Mouse (Mus musculus) ES-Bruce4 (cell line): ENCODE data around the gene Msi2. TPM values are rescaled to one million over a fixed set of nuclear protein-coding genes. Genes with fewer than 3 reads are reported as not detected.

Experiments
- H3K27ac ChIP-seq: 2 replicates; pipeline ENCODE4 v1.5.1; 2012; ENCODE audit warnings: low read length, inconsistent platforms; ENCODE audit not compliant: insufficient read depth
- H3K27me3 ChIP-seq: 2 replicates; pipeline ENCODE4 v1.6.1; 2012; ENCODE audit warnings: mild to moderate bottlenecking, low read length, inconsistent platforms; ENCODE audit not compliant: control insufficient read depth, poor library complexity, insufficient read depth, severe bottlenecking
- H3K36me3 ChIP-seq: 2 replicates; pipeline ENCODE4 v1.6.1; 2012; ENCODE audit warnings: inconsistent platforms, mild to moderate bottlenecking, low read length, moderate library complexity; ENCODE audit not compliant: control insufficient read depth, poor library complexity, insufficient read depth, severe bottlenecking
- H3K4me1 ChIP-seq: one replicate; pipeline ENCODE4 v1.8.1; 2011; ENCODE audit warnings: low read length; ENCODE audit not compliant: control insufficient read depth, insufficient read depth
- H3K4me3 ChIP-seq: 2 replicates; pipeline ENCODE4 v1.5.1; 2011; ENCODE audit warnings: low read depth, mild to moderate bottlenecking, low read length
- H3K9ac ChIP-seq: 2 replicates; pipeline ENCODE4 v1.6.1; 2012; ENCODE audit warnings: low read depth, mild to moderate bottlenecking, inconsistent platforms; ENCODE audit not compliant: poor library complexity, severe bottlenecking
- H3K9me3 ChIP-seq: replicated peaks from 2 replicates; pipeline ENCODE4 v1.6.1; 2012; ENCODE audit warnings: mild to moderate bottlenecking, low read length, inconsistent platforms; ENCODE audit not compliant: control insufficient read depth, poor library complexity, insufficient read depth, severe bottlenecking
- CTCF ChIP-seq: IDR thresholded peaks from one replicate; pipeline ENCODE4 v1.8.1; 2011; ENCODE audit warnings: low read depth, low read length
- EP300 ChIP-seq: IDR thresholded peaks from 2 replicates; pipeline ENCODE4 v1.6.1; 2011; ENCODE audit warnings: low read depth, low read length; ENCODE audit not compliant: insufficient read depth
- POLR2A ChIP-seq: IDR thresholded peaks from one replicate; pipeline ENCODE4 v1.8.1; 2011; ENCODE audit warnings: low read length; ENCODE audit not compliant: insufficient read depth
- polyA plus RNA-seq: library from polyadenylated mRNA; stranded (reverse); fragments of >200 nt; gene quantifications from 2 replicates; pipeline ENCODE4 v1.2.4, GENCODE M21; 2011; ENCODE audit warnings: low read depth; ENCODE audit not compliant: missing spikeins, insufficient read depth, insufficient read length

Msi2 gene
- polyA plus RNA-seq, 1 experiment, result 110 TPM

DNA sequence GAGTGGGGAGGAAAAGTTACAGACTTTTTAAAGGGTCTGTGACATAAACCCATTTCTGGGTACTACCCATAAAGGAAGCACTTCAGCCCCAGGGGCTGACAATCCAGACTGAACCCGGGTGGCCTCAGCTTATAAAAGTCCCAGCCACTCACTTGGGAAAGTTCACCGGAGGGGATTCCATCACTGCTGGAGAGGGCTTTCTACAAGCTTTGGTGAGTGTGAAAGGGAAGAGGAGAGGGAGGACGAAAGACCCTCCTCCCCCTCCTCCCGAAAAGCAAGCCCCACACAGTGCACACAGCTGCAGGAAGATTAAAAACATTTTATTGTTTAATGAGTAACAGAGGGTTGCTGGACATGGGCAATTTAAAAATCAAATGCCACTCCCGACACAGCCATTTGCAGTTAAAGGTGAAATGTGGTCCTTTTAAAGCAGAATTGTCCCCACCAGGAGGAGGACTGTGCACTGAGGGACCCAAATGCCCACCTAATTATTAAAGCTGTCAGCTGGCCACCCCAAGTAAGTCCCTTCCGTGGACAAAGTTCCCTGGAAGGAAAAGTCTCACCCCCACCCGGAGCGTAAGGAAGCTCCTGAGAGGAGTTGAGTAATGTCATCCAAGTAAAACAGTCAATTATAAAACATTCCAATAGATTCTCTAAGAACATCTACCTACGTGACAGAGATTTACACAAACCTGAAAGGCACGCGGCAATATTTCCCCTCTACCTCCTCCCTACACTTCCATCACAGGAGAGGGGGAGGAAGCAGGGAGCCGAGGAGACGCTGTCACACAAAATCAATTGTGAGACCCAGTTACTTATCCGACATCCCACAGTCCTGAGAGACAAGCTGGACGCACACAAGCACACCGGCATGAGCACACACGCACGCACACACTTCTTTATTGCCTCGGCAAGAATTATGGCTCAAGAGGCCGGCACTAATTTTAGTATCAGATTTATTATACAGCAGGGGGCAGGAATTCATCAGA, 24.1 kb downstream of the Msi2 start:
- no peaks in the 10 kb centered on the region for H3K36me3 ChIP-seq
- H3K27me3 ChIP-seq, result no peaks in the 10 kb centered on the region
- H3K27ac ChIP-seq, result peak overlapping the region; percentile 40
- TF ChIP-seq CTCF, result no peak
- TF ChIP-seq EP300, result no peak
- no peak for TF ChIP-seq POLR2A
- H3K4me3 ChIP-seq, result no peak overlapping the region
- H3K9ac ChIP-seq, result 0 out of 2 replicates have a peak overlapping the region, but pooled peaks have one; percentile 45
- no peaks in the 10 kb centered on the region for H3K9me3 ChIP-seq
- H3K4me1 ChIP-seq, result peaks cover 22% of the 10 kb centered on the region

DNA sequence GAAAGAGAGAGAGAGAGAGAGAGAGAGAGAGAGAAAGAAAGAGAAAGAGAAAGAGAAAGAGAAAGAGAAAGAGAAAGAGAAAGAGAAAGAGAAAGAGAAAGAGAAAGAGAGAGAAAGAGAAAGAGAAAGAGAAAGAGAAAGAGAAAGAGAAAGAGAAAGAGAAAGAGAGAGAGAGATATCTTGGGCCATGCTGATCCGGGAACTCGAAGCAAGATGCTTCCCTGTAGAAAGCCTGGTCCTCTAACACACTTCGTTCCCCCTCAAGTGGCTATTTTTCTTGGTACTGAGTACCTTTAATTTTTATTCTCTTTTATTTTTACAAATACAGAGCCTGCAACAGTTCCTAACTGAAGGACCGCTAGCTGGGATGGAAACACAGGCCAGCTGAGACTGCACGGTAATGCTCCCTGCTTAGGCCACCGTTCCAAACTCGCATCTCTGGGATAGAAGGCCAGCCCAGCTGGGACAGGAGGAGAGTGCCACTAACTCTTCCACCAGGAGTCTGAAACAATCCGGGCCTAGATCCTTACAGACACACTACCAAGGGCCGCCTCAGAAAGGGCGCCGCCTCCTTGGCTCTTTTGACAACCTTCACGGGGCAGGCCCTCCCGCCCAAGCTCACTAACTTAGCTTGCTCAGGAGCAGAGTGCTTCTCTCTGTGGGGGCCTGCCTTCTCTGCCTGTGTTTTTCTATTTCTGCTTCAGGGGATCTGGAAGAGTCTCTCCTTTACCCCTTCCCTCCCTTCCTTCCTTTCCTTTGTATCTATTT, 25.1 kb downstream of the Msi2 start:
- TF ChIP-seq EP300 (0 out of 2 replicates have a peak, but pooled peaks have one; percentile 16), CTCF (no peak)
- H3K36me3 ChIP-seq, result no peaks in the 10 kb centered on the region
- H3K9ac ChIP-seq, result peak overlapping the region; percentile 45
- H3K4me1 ChIP-seq, result peaks cover 25% of the 10 kb centered on the region
- 0 out of 2 replicates have a peak overlapping the region, but pooled peaks have one; percentile 7 for H3K4me3 ChIP-seq
- H3K27me3 ChIP-seq, result no peaks in the 10 kb centered on the region
- peak overlapping the region; percentile 92 for H3K27ac ChIP-seq
- no peaks in the 10 kb centered on the region for H3K9me3 ChIP-seq

DNA sequence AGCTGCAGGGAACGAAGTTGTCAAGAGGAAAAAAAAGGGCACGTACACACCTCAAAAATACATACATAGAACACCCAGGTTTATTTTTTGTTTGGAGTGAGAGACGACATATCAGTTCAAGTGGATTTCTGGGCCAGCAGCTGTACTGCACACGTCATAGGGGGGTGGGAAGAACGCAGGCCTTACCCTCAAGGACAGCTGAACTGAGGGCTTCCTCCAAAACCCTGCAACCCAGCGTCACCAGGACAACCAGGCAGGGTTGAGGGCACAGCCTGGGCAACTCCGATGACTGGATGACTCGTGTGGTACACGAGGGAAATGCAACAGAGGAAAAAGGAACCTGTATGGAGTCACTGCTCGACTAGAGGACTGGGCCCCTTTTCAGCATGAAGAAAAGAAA, 25.9 kb downstream of the Msi2 start:
- H3K4me1 ChIP-seq, result peaks cover 22% of the 10 kb centered on the region
- H3K27me3 ChIP-seq, result no peaks in the 10 kb centered on the region
- no peaks in the 10 kb centered on the region for H3K9me3 ChIP-seq
- 0 out of 2 replicates have a peak overlapping the region, but pooled peaks have one; percentile 7 for H3K9ac ChIP-seq
- TF ChIP-seq CTCF (no peak), EP300 (no peak), POLR2A (no peak)
- H3K4me3 ChIP-seq, result no peak overlapping the region
- peak overlapping the region; percentile 73 for H3K27ac ChIP-seq
- no peaks in the 10 kb centered on the region for H3K36me3 ChIP-seq

DNA sequence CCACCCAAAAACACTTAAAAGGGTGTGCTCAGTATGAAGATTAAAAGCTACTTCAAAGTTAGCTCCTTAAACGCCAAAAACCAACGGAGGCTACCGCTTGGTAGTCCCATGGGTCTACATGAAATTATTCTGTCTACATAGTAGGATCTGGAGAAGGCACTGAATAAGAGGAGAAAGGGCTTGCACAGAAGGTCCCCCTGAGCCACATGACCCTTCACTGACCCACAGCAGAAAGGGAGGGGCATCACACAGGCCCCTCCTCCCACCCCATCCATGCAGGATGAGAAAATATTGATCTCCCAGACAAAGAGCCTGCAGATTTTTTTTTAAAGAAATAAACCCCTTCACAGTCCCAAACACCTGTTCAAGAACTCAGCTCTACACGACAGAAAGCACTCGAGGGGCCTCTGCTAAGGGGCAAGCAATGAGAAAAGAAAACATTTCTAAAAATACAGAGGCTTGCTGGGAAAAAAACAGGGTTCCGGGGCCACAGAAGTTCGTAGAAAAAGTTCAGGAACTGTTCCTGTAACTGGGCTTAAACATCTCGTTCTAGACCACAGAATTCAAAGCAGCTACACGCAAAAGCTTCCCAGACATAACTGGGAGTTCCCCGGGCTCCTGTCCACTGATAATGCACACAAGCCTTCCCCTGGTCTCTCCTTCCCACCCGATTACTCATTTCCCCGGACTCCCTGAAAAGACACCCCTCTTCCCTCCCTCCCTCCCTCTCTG, 27.6 kb downstream of the Msi2 start:
- H3K36me3 ChIP-seq, result no peaks in the 10 kb centered on the region
- no peaks in the 10 kb centered on the region for H3K9me3 ChIP-seq
- no peak overlapping the region for H3K4me3 ChIP-seq
- peak overlapping the region; percentile 47 for H3K9ac ChIP-seq
- H3K4me1 ChIP-seq, result peaks cover 19% of the 10 kb centered on the region
- H3K27me3 ChIP-seq, result no peaks in the 10 kb centered on the region
- TF ChIP-seq CTCF (no peak), EP300 (0 out of 2 replicates have a peak, but pooled peaks have one; percentile 13), POLR2A (no peak)
- peak overlapping the region; percentile 99 for H3K27ac ChIP-seq

DNA sequence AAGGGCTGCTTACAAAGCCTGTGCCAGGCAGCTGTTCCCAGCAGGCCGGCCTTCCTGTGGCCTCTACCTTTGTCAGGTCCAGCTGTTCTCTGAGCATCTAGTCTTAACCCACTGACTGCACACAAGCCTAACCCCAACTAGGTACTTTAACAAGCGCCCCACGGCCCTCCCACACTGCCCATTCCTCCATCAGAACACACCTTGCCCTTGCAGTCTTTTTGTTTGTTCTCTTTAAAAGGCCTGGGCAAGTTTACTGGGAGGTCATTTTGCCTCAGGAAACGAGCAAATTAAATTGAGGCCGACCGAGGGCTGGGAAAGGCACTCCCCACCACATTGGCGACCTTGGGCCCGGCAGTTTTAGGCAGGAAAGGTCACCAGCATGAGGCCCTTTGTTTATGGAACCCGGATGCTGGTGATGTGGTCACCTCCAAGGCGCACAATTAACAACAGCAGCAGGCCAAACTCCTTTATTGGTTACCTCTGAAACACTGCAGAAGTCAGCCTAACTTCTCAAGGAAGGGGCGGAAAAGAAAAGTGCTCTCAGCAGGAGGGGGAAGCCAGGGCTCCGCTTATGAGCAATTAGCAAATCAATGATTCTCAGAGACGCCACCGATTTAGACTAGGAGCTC, 28.4 kb downstream of the Msi2 start:
- Histone ChIP-seq H3K9me3 (no peaks in the 10 kb centered on the region), H3K9ac (peak overlapping the region; percentile 60), H3K4me3 (no peak overlapping the region), H3K4me1 (peaks cover 17% of the 10 kb centered on the region), H3K27me3 (no peaks in the 10 kb centered on the region), H3K36me3 (0 out of 2 replicates have a peak, but pooled peaks cover 4% of the 10 kb centered on the region), H3K27ac (peak overlapping the region; percentile 99)
- TF ChIP-seq POLR2A, result no peak
- peak; percentile 96 for TF ChIP-seq EP300
